Mouse (Mus musculus): ENCODE measurements around the gene Nsmce1. TPM values are rescaled to one million over a fixed set of nuclear protein-coding genes. Genes with fewer than 3 reads are reported as not detected.
"Not testable (repeated sequence)": the region's sequence is repeated elsewhere in the genome, so short reads cannot be mapped to it uniquely, and the experiment has no call there.

The Nsmce1 gene
- polyA plus RNA-seq, 1 experiment, result 33.1 TPM

DNA sequence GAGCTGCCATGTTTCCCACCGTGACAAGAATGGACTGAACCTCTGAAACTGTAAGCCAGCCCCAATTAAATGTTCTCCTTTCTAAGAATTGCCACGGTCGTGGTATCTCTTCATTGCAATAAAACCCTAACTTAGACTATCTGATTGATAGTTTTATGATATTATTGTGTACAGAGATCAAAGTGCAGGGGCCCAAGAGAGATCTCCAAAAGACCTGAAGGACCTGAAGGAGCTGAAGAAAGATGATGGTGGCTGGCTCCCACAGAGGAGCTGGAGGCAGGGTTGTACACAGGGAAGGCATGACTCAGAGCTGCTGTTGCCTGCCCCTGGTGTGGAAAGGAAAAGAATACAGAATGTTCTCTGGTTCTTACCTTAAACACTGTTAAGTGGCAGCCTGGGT, 57.5 kb downstream of the Nsmce1 start:
- Histone ChIP-seq H3K4me1 (ENCODE audit: control insufficient read depth, insufficient read depth, insufficient read length, low read length) (no peaks in the 10 kb centered on the region), H3K4me3 (ENCODE audit: insufficient read depth, low read depth, low read length) (no peak overlapping the region), H3K27ac (replicated peaks; ENCODE audit: low read depth, low read length) (no peak overlapping the region)

DNA sequence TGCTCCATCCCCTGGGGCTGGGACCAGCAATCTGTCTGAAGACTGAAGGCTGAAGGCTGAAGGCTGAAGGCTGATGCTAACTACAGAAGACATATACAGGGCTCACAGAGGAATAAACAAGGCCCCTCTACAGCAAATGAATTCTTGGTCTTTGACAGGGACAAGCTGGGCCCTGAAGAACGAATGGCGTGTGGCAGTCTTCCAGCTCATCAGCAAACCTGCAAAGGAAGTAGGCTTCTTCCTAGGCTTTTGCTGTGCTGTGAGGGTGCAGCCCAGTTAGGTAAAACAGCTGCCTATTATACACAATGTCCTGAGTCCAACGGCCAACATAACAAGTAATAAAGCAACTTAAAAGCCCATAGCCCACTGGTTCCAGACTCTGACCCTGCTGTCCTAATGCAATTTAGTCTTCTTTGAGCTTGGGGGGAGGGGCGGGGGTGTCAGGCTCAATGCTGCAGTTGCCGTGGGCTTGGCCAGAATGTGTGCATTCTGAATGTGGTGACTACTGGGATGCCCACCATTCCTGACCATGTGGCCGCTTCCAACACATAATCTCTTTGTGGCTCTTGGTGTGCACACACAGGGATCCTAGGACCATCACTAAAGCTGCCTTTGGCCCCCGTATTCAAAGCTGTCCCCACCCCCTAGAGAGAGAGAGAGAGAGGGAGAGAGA, 61.1 kb downstream of the Nsmce1 start:
- no peaks in the 10 kb centered on the region for H3K4me1 ChIP-seq (ENCODE audit: control insufficient read depth, insufficient read depth, insufficient read length, low read length)
- H3K27ac ChIP-seq (replicated peaks; ENCODE audit: low read depth, low read length), result no peak overlapping the region
- H3K4me3 ChIP-seq (ENCODE audit: insufficient read depth, low read depth, low read length), result no peak overlapping the region

DNA sequence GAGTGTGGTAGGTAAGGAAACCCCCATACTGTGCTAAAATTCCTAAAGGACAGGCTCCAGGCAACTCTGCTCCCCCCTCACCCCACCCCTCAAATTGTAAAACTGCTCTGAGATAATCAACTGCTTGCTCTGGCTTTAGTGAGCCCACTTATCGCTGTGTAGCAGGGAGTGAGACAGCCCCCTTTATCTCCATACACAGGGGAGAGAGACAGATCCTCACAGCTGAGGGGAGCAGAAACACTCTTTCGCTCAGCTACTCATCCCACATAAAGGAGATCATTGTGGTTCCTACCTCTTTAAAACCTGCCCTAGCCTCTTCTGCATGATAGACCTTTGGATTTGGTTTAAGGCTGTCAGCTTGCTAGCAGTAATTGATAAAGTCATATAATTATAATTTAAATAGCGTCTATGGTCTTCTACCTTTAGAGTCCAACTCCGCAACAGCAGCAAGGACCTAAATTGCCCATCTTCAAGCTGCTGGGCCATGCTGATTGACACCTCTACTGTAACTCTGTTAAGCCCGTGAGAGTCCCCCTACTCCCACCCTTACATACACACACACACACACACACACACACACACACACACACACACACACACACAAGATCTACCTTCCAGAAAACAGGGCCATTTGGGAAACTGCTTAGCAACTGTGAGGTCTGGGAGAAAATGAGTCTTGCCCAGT, 62.4 kb downstream of the Nsmce1 start:
- H3K4me3 ChIP-seq (ENCODE audit: insufficient read depth, low read depth, low read length); H3K4me1 ChIP-seq (ENCODE audit: control insufficient read depth, insufficient read depth, insufficient read length, low read length); H3K27ac ChIP-seq (replicated peaks; ENCODE audit: low read depth, low read length): not testable (repeated sequence)

DNA sequence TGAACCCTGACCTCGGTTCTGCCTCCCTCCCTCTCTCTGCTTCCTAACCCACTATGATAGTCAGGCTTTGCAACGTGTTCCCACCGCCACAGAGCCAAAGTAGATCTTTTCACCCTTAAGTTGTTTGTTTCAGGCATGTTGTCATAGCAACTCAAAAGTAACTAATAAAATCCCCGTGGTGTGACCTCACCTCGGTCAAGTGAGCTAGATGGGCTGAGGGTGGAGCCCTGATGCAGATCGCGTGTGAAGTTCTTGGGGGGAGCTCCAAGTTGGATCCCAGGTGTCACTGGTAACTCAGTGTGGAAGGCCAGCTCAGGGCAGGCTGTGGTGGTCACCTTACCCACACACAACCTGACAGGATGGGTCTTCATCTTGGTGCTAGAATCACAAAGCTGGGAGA, 63.0 kb downstream of the Nsmce1 start:
- H3K4me1 ChIP-seq (ENCODE audit: control insufficient read depth, insufficient read depth, insufficient read length, low read length), result no peaks in the 10 kb centered on the region
- H3K27ac ChIP-seq (replicated peaks; ENCODE audit: low read depth, low read length), result no peak overlapping the region
- H3K4me3 ChIP-seq (ENCODE audit: insufficient read depth, low read depth, low read length), result no peak overlapping the region

DNA sequence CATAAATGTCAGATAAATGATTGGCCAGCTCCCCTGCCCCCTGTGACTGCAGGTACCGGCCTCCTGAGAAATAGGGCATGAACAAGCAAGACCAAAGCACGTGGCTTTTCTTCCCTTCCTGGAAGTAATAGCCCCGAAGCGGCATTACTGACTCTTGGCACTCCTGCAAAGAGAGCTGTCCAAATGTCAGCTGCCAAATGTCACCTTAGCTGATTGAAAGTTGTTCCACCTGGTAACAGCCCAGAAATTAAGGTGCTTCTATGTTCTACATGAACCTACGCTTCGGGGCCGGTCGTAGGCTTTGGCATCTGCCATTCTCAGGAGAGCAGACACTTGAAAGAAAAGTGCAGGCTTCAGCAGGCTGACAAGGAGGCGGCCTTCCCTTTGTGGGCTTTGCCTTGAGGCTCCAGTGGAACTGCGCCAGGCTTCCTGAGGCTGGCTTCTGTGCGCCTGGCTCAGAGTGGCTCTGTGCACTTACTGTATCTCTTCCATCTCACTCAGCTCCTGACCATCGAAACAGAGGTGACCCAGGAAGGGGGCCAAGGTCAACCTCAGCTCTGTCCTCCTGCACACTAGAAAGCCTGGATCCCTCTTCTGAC, 63.8 kb downstream of the Nsmce1 start:
- H3K4me1 ChIP-seq (ENCODE audit: control insufficient read depth, insufficient read depth, insufficient read length, low read length), result no peaks in the 10 kb centered on the region
- no peak overlapping the region for H3K27ac ChIP-seq (replicated peaks; ENCODE audit: low read depth, low read length)
- H3K4me3 ChIP-seq (ENCODE audit: insufficient read depth, low read depth, low read length), result no peak overlapping the region

DNA sequence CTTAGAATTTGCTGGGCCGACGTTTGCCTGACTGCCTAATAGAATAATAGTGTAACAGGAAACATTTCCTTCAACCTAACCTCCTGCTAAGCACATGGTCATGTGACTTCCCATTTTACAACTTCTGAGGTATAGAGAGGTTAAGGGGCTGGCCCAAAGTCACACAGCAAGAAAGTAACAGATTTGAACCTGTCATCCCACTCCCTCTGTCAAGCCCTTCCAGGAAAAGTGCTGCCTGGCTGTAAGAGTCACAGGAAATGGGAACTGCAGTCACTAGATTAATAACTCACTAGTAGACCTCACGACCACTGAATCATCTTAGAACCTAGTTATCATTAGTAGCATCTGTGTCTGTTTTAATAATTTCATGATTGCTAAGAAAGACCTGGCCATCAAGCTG, 68.3 kb downstream of the Nsmce1 start:
- H3K27ac ChIP-seq (replicated peaks; ENCODE audit: low read depth, low read length), result no peak overlapping the region
- H3K4me1 ChIP-seq (ENCODE audit: control insufficient read depth, insufficient read depth, insufficient read length, low read length), result no peaks in the 10 kb centered on the region

DNA sequence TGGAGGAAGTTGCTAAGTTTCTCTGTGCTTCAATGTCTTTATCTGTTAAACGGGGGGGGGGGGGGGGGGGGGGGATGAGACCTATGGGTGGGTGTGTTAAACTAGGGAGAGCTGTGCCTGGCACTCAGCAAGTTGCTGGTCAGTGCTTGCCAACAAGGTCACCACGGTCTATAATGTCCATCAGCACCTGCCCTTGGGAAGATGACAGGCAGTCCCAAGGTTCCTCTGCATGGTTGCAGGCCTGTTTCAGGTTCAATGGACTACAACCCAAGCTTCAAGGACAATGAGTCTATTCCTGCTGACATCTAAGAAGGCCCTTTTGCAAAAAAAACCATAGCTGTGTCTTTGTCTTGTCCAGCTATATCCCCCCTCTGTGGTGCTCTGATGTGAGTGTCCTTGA, 69.5 kb downstream of the Nsmce1 start:
- Histone ChIP-seq H3K27ac (replicated peaks; ENCODE audit: low read depth, low read length) (no peak overlapping the region), H3K4me1 (ENCODE audit: control insufficient read depth, insufficient read depth, insufficient read length, low read length) (no peaks in the 10 kb centered on the region), H3K4me3 (ENCODE audit: insufficient read depth, low read depth, low read length) (no peak overlapping the region)

More for the DNA sequence above, 68.3 kb downstream of the Nsmce1 start:
- no peak overlapping the region for H3K4me3 ChIP-seq (ENCODE audit: insufficient read depth, low read depth, low read length)

DNA sequence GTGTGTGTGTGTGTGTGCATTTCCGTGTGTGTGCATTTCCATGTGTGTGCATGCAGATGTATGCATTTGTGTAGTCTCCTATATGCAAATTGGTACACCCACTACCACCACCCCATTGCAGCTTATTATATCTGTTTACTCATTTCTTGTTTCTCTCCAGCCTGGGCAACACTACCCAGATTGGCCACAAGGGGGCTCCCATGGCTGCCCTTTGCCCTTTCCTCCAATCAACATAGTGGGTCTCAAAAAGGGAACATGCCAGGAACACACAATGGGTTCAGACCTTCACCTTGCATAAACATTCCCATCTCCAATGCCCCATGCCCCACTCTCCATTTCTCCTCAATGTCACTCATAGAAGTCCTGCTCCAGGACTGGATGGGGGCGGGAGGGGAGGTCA, 71.2 kb downstream of the Nsmce1 start:
- H3K27ac ChIP-seq (replicated peaks; ENCODE audit: low read depth, low read length), result no peak overlapping the region
- H3K4me3 ChIP-seq (ENCODE audit: insufficient read depth, low read depth, low read length), result no peak overlapping the region
- no peaks in the 10 kb centered on the region for H3K4me1 ChIP-seq (ENCODE audit: control insufficient read depth, insufficient read depth, insufficient read length, low read length)

DNA sequence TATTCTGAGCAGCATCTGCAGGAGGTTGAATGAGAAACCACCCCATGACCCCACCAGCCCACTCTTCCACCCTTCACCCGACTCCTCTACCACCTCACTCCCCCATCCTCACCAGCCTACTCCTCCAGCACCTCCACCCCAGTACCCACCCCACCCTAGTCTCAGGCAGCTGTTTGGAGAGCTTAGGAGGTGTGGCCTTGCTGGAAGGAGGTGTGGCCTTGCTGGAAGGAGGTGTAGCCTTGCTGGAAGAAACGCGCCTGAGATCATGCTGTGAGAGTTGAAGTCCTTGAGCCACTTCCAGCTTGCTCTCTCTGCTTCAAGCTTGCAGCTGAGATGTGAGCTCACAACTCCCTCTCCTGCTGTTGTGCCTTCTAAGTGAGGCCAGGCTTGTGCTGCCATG, 73.0 kb downstream of the Nsmce1 start:
- H3K4me3 ChIP-seq (ENCODE audit: insufficient read depth, low read depth, low read length), result no peak overlapping the region
- no peak overlapping the region for H3K27ac ChIP-seq (replicated peaks; ENCODE audit: low read depth, low read length)
- H3K4me1 ChIP-seq (ENCODE audit: control insufficient read depth, insufficient read depth, insufficient read length, low read length), result no peaks in the 10 kb centered on the region

Other genes starting within 250 kb of the Nsmce1 start
- gene Kdm8, start 46.9 kb downstream of the Nsmce1 start, polyA plus RNA-seq (2012; ENCODE audit: insufficient read depth, insufficient read length, missing spikeins), result 2.4 and 3.1 TPM in 2 replicates
- 5.5 and 8.6 TPM in 2 replicates for gene Il4ra, start 60.5 kb upstream of the Nsmce1 start, polyA plus RNA-seq (2012; ENCODE audit: insufficient read depth, insufficient read length, missing spikeins)
- gene Il21r, start 111.8 kb upstream of the Nsmce1 start, polyA plus RNA-seq (2012; ENCODE audit: insufficient read depth, insufficient read length, missing spikeins), result 0.58 TPM in 1 of 2 replicates, not detected in the other
- 12.9 and 15.2 TPM in 2 replicates for gene Gtf3c1, start 216.2 kb upstream of the Nsmce1 start, polyA plus RNA-seq (2012; ENCODE audit: insufficient read depth, insufficient read length, missing spikeins)
- gene D430042O09Rik, start 216.3 kb upstream of the Nsmce1 start, polyA plus RNA-seq (2012; ENCODE audit: insufficient read depth, insufficient read length, missing spikeins), result 3.0 and 3.5 TPM in 2 replicates

All from brown adipose tissue, adult 24 weeks (tissue).